ENCODE assay signal across 9 mouse cellular contexts in genomic region chr10:86483968-86484367, GRCm38 (mm10). TPM values are rescaled to one million over a fixed set of nuclear protein-coding genes. Genes with fewer than 3 reads are reported as not detected.
DNase-seq lines count a peak whose midpoint lies in the region; ATAC-seq and TF ChIP-seq lines count a peak whose summit lies in the region.
"Had no signal": no experiment of that assay in that cellular context is flagged by ENCODE, and none has a peak within 500 bp of the region (broad histone marks: within the 10 kb centered on the region; RNA-seq: fewer than 3 reads in every experiment).

No protein-coding gene starts in this region.

- no peak overlapping the region for H3K9ac ChIP-seq in lung, postnatal 0 days (replicated peaks; ENCODE audit: low read depth)

- ATAC-seq in lung, postnatal 0 days: no peak
- ATAC-seq in monocyte, adult 5-6 weeks (replicated peaks; ENCODE audit: insufficient number of reproducible peaks, low FRiP score, low TSS enrichment, poor library complexity, severe bottlenecking): no peak

- DNase-seq in cerebellum, postnatal 10 days: peak; percentile 71 to 83
- no peak for DNase-seq in cerebellum, adult 11-12 months
- peak; percentile 47 for DNase-seq in left cerebral cortex, postnatal 4 days
- DNase-seq in left cerebral cortex, adult 18-20 months (ENCODE audit: low spot score in 2 of 2): no peak
- peak; percentile 47 to 75 for DNase-seq in adrenal gland, postnatal 36 days
- peak; percentile 57 for DNase-seq in lung, postnatal 0 days (ENCODE audit: low spot score)
- DNase-seq in layer of hippocampus, postnatal 36 days: no peak

- intact Hi-C loops in left cerebral cortex, postnatal 4 days (cut with DNase I): no loop called here

- H3K27me3 ChIP-seq in lung, postnatal 0 days (replicated peaks; ENCODE audit: insufficient read depth, low read length): no peaks in the 10 kb centered on the region

- H3K36me3 ChIP-seq in lung, postnatal 0 days (ENCODE audit: insufficient read depth, low read length): no peaks in the 10 kb centered on the region

- no peaks in the 10 kb centered on the region for H3K9me3 ChIP-seq in lung, postnatal 0 days (ENCODE audit: low read length)

- peak; percentile 73 for TF ChIP-seq CTCF in lung, postnatal 0 days (IDR thresholded peaks at IDR 0.05)

- 13% methylated on average over 3 of the region's 3 CpGs for WGBS in lung, postnatal 0 days

- no peak for TF ChIP-seq EP300 in lung, postnatal 0 days (IDR thresholded peaks at IDR 0.05)

- H3K4me2 ChIP-seq in lung, postnatal 0 days (replicated peaks; ENCODE audit: low read depth, low read length): no peak overlapping the region

- H3K27ac ChIP-seq in lung, postnatal 0 days (ENCODE audit: low read length): no peak overlapping the region

- H3K4me3 ChIP-seq in lung, postnatal 0 days (ENCODE audit: low read depth, low read length): no peak overlapping the region
- H3K4me3 ChIP-seq: myocyte had no signal

- H3K4me1 ChIP-seq in lung, postnatal 0 days (ENCODE audit: insufficient read depth, low read depth, low read length): no peaks in the 10 kb centered on the region

RNA-seq across cellular contexts. Expression of gene Syn3, which starts 14.7 kb away (rescaled TPM):
- total RNA-seq in left cerebral cortex, postnatal 4 days (2021): 10 to 100 TPM; 82.2 to 85.4 TPM
- total RNA-seq in left cerebral cortex, adult 18-20 months (2021): 10 to 100 TPM; 23.0 to 27.5 TPM
- total RNA-seq in adrenal gland, postnatal 36 days (2021): 1 to 10 TPM; 1.5 to 2.5 TPM
- polyA plus RNA-seq in lung, postnatal 0 days (2015; fragmentation: Nextera tagmentation; extraction: Ambion mirVana): 0.72 and 0.89 TPM in 2 replicates
- total RNA-seq in layer of hippocampus, postnatal 36 days (2021): 10 to 100 TPM; 18.8 to 21.4 TPM
- 0.29 TPM in 1 of 3 replicates, not detected in the others for total RNA-seq in monocyte, adult 5-6 weeks (2017)

Comparison
In these comparisons a context has a peak if more than half of its experiments do, and no peak if none do; other contexts are left out.
1. DNase-seq: peak in cerebellum, postnatal 10 days (2 of 2), left cerebral cortex, postnatal 4 days (single experiment), adrenal gland, postnatal 36 days (2 of 2) and lung, postnatal 0 days (single experiment); none in cerebellum, adult 11-12 months (single experiment), left cerebral cortex, adult 18-20 months (0 of 2) and layer of hippocampus, postnatal 36 days (0 of 2).
2. RNA of gene Syn3, which starts 14.7 kb away (total RNA-seq): 82.2 to 85.4 TPM in left cerebral cortex, postnatal 4 days, 23.0 to 27.5 TPM in left cerebral cortex, adult 18-20 months and 18.8 to 21.4 TPM in layer of hippocampus, postnatal 36 days; 1.5 to 2.5 TPM in adrenal gland, postnatal 36 days and 0.29 TPM in monocyte, adult 5-6 weeks; every median in the first group is over 4 times any median in the second.